Mouse (Mus musculus) lung, postnatal 36 days (tissue): ENCODE measurements around the gene Dclk2.

Source experiments
- DNase-seq: peaks from one replicate; pipeline ENCODE4 v3.0.0; 2022; ENCODE audit warnings: mixed read lengths

The Dclk2 gene

DNA sequence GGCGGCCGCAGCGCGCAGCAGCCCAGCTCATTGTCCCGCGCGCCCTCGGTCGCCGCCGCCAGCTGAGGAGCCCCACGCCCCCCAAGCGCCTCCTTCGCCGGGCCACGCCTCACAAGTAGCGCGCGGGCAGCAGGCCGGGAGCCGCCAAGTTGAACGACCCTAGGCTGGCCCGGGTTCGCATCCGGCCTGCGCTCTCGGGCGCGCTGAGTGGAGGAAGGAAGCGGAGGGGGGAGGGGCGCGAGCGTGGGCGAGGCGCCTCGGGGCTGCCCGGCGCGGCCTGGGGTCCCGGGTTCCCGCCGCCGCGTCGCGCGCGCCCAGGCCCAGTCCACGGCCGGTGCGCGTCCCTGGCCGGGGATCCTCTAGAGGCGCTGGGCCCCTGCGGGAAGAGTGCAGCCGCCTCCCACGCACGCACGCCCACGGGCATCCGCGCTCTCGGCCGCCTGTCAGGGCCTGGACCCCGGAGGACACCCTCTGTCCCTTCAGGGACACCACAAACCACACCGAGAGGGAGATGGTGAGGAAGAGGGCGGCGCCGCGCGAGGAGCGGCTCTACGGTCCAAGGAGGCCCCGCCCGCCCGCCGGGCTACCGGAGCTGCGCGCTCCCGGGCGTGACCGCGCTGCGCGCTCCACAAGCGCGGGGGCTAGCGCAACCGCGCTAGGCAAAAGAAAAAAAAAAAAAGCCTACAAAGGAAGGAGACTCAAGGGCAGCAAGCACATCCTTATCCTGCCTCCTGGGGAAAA is at the start of gene Dclk2:
Dclk2 (minus strand) TSS at position 510 of the 741 bp plus-strand sequence.
- DNase-seq, result peak; percentile 71

GRCm38 (mm10) chr3:86962665-86963435 is 42.2 kb upstream of the Dclk2 start:
- DNase-seq, result no peak

DNA sequence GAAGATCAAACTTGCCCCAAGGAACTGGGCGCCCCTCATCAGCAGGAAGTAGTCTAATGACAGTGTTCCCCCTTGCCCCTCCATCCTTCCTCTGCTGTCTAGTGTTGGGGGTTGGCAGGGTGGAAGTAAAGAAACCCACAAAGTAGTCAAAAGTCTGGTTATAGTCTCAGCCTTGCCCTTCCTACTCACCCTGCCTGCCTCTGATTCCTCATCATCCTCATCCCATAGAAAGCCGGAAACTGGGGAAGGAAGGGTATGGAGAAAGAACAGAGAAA is 40.7 kb upstream of the Dclk2 start:
- no peak for DNase-seq

- no peak for DNase-seq
Observed at GRCm38 (mm10) chr3:86960656-86961394, 40.2 kb upstream of the Dclk2 start.

DNA sequence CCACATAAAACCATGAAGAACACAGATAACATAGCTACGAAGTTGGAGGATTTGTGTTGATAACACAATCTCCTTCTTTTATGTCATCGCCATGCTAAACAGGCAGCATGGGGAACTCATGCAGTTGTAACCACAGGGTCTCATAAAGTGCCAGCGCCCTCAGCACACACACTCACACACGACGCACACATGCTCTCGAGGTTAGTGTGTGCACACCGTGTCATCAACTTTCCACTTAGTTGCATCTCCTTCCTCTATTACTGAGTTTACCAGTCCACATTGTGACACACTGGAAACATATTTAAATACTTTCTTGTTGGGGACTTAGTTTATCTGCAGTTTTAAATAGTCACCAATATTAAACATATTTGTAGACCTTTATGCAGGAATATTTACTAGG is 38.4 kb upstream of the Dclk2 start:
- no peak for DNase-seq

GRCm38 (mm10) chr3:86955376-86955775 is 34.7 kb upstream of the Dclk2 start:
- no peak for DNase-seq

DNA sequence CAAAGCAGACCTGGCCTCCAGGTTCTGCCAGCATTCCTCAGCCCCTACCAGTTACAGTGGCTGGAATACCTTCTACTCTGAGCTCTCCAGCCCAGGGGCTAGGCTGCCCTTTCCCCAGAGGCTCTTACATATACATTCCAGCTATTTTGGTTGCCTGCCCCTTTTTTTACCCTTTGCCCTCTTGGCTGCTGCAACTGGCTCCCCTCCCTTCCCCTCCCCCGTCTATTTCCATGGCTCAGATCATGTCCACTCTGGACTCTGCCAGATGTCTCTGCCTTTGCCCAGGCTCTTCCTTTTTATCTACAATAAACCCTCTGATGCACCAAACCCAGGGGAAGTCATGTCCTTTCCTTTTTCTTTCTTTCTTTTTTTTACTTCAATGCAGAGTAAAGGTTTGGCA is 33.9 kb upstream of the Dclk2 start:
- no peak for DNase-seq

- no peak for DNase-seq
Observed at GRCm38 (mm10) chr3:86953819-86954218, 33.2 kb upstream of the Dclk2 start.

GRCm38 (mm10) chr3:86950652-86951051 is 30.0 kb upstream of the Dclk2 start:
- DNase-seq, result no peak

- no peak for DNase-seq
Observed at GRCm38 (mm10) chr3:86936254-86936836, 15.7 kb upstream of the Dclk2 start.

GRCm38 (mm10) chr3:86933446-86933845 is 12.8 kb upstream of the Dclk2 start:
- DNase-seq, result no peak

DNA sequence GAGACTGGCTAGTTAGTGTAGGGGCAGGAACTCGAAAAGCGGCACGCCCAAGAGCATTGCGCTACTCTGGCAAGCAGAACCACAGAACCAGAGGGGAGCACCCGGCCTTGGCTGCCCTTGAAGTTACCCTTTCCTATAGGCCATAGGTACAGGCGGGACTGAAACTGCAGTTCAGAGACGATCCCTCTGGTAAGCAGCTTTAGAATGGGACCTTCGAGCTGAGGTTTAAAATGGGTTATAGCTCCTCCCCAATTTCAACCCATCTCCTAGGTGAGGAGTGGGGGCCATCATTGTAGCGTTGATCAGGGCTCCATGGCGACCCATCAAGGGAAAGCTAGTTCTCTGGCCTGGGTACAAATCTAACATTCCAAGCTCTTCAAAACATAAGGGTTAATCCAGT is 3.0 kb upstream of the Dclk2 start:
- no peak for DNase-seq

GRCm38 (mm10) chr3:86921181-86921975 is 726 bp upstream of the Dclk2 start:
- DNase-seq, result no peak

GRCm38 (mm10) chr3:86919641-86920342 is 860 bp downstream of the Dclk2 start:
- peak; percentile 3 for DNase-seq

DNA sequence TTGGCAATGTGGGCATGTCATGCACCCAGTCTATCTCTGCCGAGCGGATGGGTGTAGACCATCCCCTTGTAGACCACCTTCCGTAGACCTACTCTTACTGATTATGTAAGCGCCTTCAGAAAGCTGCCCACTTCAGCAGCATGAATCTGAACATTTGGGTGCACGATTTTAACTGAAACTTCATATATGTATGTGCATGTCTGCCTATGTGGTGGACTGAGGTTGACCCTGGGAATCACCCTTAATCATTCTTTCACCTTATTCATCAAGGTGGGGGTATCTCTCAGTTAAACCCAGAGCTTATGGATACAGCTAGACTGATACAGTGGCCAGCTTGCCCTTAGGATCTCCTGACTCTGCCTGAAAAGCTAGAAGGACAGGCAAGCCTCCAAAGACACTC is 3.6 kb downstream of the Dclk2 start:
- DNase-seq, result no peak

- no peak for DNase-seq
Observed at GRCm38 (mm10) chr3:86916626-86917025, 4.0 kb downstream of the Dclk2 start.

DNA sequence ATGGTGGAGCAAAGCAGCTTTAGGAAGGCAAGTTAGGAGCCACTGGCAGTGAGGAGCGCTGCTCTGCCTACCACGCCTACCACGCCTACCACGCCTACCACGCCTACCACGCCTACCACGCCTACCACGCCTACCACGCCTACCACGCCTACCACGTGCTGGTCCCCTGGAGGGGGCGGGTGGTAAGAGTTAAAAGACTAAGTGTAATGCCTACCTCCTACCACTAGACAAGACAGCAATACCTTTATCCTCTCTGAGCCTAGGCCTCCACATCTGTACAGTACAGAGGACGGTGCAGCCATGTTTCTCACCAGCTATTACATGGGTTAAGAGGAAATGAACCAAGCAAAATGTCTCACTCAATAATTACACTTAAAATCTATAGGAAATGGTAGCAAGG is 5.4 kb downstream of the Dclk2 start:
- no peak for DNase-seq

GRCm38 (mm10) chr3:86914316-86914715 is 6.3 kb downstream of the Dclk2 start:
- DNase-seq, result no peak

- DNase-seq, result no peak
Observed at GRCm38 (mm10) chr3:86898366-86898765, 22.3 kb downstream of the Dclk2 start.

- no peak for DNase-seq
Observed at GRCm38 (mm10) chr3:86897551-86897950, 23.1 kb downstream of the Dclk2 start.

GRCm38 (mm10) chr3:86897066-86897465 is 23.6 kb downstream of the Dclk2 start:
- DNase-seq, result no peak

GRCm38 (mm10) chr3:86894491-86894890 is 26.2 kb downstream of the Dclk2 start:
- peak; percentile 51 for DNase-seq
